Mouse (Mus musculus): ENCODE measurements around the gene Ttll3. TPM values are rescaled to one million over a fixed set of nuclear protein-coding genes. Genes with fewer than 3 reads are reported as not detected.

Gene Ttll3
- polyA plus RNA-seq, 1 experiment from 2014 or later: 0.98 TPM

DNA sequence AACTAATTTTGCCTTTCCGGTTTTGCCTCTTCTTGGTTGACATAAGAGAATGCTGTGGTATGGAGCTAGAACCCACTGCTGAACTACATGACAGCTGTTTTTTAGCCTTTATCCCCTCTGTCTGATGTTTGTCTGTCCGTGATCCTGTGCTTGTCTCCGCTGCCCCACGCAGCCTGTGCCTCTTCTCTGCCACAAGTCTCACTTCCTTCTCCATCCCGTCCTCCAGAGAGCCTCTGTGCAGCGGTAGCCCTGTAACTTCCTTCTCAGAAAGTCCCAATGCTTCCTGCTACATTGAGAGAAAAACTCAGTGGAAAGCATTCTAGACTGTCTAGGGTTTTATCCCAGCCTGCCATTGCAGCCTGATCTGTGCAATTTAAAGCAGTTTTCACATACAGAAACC, 9.8 kb upstream of the Ttll3 start:
- Histone ChIP-seq H3K4me3 (replicated peaks) (peak overlapping the region; percentile 89), H3K36me3 (replicated peaks) (peaks cover 57% of the 10 kb centered on the region), H3K27me3 (no peaks in the 10 kb centered on the region), H3K4me1 (replicated peaks) (peaks cover 50% of the 10 kb centered on the region), H3K4me2 (peak overlapping the region; percentile 82), H3K9ac (peak overlapping the region; percentile 85), H3K9me3 (replicated peaks) (no peaks in the 10 kb centered on the region), H3K27ac (replicated peaks) (peak overlapping the region; percentile 7)
- 13% methylated on average over 6 of the region's 6 CpGs for WGBS (ENCODE audit: insufficient replicate concordance)
- ATAC-seq (ENCODE audit: insufficient read depth): no peak

DNA sequence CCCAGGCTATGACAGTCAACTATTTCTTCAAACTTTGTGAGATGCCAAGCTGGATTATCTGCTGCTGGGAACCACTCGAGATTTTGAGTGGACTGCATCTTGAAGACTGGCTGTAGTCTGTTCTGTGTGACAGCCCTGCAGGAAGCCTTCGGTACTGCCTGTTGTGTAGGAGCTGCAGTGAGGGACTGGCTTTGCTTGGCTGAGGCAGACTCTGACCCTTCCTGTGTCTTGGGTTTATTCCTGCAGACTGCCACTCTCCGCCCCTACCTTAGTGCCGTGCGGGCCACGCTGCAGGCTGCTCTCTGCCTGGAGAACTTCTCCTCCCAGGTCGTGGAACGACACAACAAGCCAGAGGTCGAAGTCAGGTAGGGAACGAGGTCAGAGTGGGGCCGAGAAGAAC, 8.6 kb upstream of the Ttll3 start:
- Histone ChIP-seq H3K9me3 (replicated peaks) (no peaks in the 10 kb centered on the region), H3K36me3 (replicated peaks) (peaks cover 57% of the 10 kb centered on the region), H3K4me1 (replicated peaks) (peaks cover 41% of the 10 kb centered on the region), H3K4me3 (replicated peaks) (peak overlapping the region; percentile 11; the same call in 1 of the 2 replicates), H3K27ac (replicated peaks) (no peak overlapping the region), H3K27me3 (no peaks in the 10 kb centered on the region), H3K4me2 (peak overlapping the region; percentile 82), H3K9ac (no peak overlapping the region)
- no peak for ATAC-seq (ENCODE audit: insufficient read depth)
- 87% methylated on average over 11 of the region's 11 CpGs for WGBS (ENCODE audit: insufficient replicate concordance)

GRCm38 (mm10) chr6:113384351-113384927, 4.6 kb upstream of the Ttll3 start:
- H3K4me2 ChIP-seq: no peak overlapping the region
- no peaks in the 10 kb centered on the region for H3K9me3 ChIP-seq (replicated peaks)
- H3K27ac ChIP-seq (replicated peaks): no peak overlapping the region
- no peak overlapping the region for H3K9ac ChIP-seq
- WGBS (ENCODE audit: insufficient replicate concordance): 83% methylated on average over 8 of the region's 8 CpGs
- no peak overlapping the region for H3K4me3 ChIP-seq (replicated peaks)
- no peaks in the 10 kb centered on the region for H3K27me3 ChIP-seq
- ATAC-seq (ENCODE audit: insufficient read depth): no peak
- peaks cover 19% of the 10 kb centered on the region for H3K4me1 ChIP-seq (replicated peaks)
- peaks cover 91% of the 10 kb centered on the region for H3K36me3 ChIP-seq (replicated peaks)

DNA sequence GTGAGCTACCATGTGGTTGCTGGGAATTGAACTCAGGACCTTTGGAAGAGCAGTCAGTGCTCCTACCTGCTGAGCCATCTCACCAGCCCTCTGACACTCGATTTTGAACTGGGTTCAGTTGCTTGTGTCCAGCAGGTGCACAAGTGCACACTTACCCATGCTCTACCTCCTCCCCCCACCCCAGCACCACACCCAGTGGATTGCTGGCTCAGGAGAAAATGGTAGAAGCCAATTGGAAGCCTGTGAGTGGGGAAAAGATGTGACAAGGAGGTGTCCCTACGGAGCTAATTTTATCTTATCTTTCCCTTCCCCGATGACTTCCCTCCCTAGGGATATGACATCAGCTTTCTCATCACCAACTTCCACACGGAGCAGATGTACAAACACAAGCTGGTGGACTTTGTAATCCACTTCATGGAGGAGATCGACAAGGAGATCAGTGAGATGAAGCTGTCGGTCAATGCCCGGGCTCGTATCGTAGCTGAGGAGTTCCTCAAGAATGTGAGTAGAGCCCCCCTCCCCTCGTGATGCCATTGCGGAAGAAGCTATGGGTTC, 3.8 kb upstream of the Ttll3 start:
- H3K27me3 ChIP-seq: no peaks in the 10 kb centered on the region
- ATAC-seq (ENCODE audit: insufficient read depth): no peak
- no peak overlapping the region for H3K27ac ChIP-seq (replicated peaks)
- H3K9ac ChIP-seq: no peak overlapping the region
- H3K4me3 ChIP-seq (replicated peaks): no peak overlapping the region
- H3K36me3 ChIP-seq (replicated peaks): peaks cover 98% of the 10 kb centered on the region
- peaks cover 11% of the 10 kb centered on the region for H3K4me1 ChIP-seq (replicated peaks)
- H3K4me2 ChIP-seq: no peak overlapping the region
- WGBS (ENCODE audit: insufficient replicate concordance): 67% methylated on average over 11 of the region's 11 CpGs
- H3K9me3 ChIP-seq (replicated peaks): no peaks in the 10 kb centered on the region

DNA sequence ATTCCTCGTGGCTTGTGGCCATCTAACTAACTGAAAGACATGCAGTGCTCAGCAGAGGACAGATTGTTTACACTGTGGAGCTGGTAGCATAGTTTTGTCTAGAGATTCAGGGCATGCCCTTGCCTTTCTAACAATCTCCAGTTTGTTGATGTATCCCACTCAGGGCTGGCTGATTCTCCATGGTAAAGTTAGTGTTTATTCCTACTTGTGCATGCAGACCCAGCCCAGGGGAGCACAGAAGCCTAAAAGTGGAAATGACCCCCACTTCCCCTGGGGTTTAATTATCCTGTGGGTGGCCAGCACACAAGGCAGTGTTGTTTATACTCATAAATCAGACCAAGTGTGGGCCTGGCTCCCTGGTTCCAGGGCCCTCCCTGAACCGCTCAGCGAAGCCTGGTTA, 3.0 kb upstream of the Ttll3 start:
- no peaks in the 10 kb centered on the region for H3K27me3 ChIP-seq
- H3K4me2 ChIP-seq: no peak overlapping the region
- H3K27ac ChIP-seq (replicated peaks): no peak overlapping the region
- WGBS (ENCODE audit: insufficient replicate concordance): 69% methylated on average over 3 of the region's 3 CpGs
- H3K9me3 ChIP-seq (replicated peaks): no peaks in the 10 kb centered on the region
- H3K9ac ChIP-seq: no peak overlapping the region
- ATAC-seq (ENCODE audit: insufficient read depth): no peak
- peaks cover 99% of the 10 kb centered on the region for H3K36me3 ChIP-seq (replicated peaks)
- H3K4me3 ChIP-seq (replicated peaks): no peak overlapping the region
- H3K4me1 ChIP-seq (replicated peaks): peaks cover 4% of the 10 kb centered on the region; the same call in 1 of the 2 replicates

DNA sequence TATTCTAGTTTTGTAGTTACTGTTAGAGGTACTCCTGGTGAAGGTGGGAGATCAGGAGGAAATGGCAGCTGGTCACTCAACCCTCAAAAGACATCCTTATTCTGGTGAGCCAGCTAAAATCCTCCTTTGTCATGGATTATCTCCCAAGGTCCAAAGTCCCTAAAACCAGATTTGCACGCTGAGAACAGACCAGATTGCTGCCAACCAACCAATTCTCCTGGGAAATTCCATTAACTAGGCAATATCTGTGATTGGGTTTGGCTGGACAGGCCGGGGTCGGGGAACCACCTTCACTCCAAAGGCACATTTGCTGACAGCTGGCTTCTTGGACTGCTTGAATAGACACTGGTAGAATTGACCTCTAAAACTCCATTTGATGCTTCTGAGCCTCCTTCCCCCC, 1.7 kb downstream of the Ttll3 start:
- 77% methylated on average over 3 of the region's 3 CpGs for WGBS (ENCODE audit: insufficient replicate concordance)
- no peaks in the 10 kb centered on the region for H3K9me3 ChIP-seq (replicated peaks)
- no peak overlapping the region for H3K4me3 ChIP-seq (replicated peaks)
- peaks cover 15% of the 10 kb centered on the region for H3K4me1 ChIP-seq (replicated peaks)
- ATAC-seq (ENCODE audit: insufficient read depth): no peak
- no peak overlapping the region for H3K4me2 ChIP-seq
- H3K27ac ChIP-seq (replicated peaks): no peak overlapping the region
- H3K36me3 ChIP-seq (replicated peaks): peaks cover 67% of the 10 kb centered on the region
- H3K27me3 ChIP-seq: peaks cover 22% of the 10 kb centered on the region
- no peak overlapping the region for H3K9ac ChIP-seq

DNA sequence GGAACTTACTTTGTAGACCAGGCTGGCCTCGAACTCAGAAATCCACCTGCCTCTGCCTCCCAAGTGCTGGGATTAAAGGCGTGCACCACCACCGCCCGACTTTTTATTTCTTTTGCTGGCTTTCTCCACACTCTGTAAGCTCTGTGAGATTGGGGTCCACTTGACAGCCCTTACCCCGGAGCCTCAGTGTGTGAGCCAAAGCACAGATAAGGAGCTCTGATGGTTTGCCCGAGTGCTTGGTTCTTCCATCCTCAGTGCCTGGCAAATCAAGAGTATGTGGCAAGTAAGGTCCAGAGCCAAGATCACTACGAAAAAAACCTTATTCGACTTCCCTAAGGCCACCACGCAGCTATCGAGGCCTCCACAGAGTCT, 2.9 kb downstream of the Ttll3 start:
- Histone ChIP-seq H3K27ac (replicated peaks) (no peak overlapping the region), H3K36me3 (replicated peaks) (peaks cover 55% of the 10 kb centered on the region), H3K4me3 (replicated peaks) (peak overlapping the region; percentile 36), H3K9me3 (replicated peaks) (no peaks in the 10 kb centered on the region), H3K9ac (no peak overlapping the region), H3K27me3 (peaks cover 22% of the 10 kb centered on the region), H3K4me1 (replicated peaks) (peaks cover 15% of the 10 kb centered on the region), H3K4me2 (peak overlapping the region; percentile 68)
- ATAC-seq (ENCODE audit: insufficient read depth): no peak
- 14% methylated on average over 10 of the region's 10 CpGs for WGBS (ENCODE audit: insufficient replicate concordance)

DNA sequence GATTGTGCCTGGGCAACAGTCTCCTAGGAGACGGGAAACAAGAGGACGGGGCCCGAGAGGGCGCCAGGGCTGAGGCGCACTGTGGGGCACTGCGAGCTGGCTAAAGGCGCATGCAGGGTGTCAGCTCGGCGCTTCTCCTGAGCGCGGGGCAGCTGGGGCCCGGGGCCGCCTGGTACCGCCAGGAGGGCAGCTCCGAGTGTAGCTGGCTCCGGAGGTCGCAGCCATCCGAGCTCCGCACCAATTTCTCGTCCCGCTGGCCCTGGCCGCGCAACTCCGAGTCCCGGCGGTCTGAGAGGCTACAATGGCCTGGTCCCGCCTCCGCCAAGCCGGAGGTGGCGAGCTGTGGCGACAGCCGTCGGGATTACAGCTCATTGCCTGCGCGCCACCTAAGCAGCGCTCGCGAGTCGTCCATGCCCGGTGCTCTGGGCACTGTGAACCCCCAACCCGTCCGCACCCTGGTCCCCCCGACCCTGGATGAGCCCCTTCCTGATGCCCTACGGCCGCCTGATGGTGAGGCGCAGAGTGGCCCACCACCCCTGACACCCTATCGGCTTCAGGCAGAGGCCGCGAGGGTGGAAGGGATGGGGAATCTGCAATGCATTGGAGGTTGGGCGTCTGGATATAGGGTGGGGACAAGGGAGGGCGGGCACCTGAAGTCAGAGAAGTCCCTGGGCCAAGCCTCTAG, 3.5 kb downstream of the Ttll3 start:
- ATAC-seq (ENCODE audit: insufficient read depth): peak; percentile 52; the same call in 1 of the 2 replicates
- 5% methylated on average over 51 of the region's 51 CpGs for WGBS (ENCODE audit: insufficient replicate concordance)
- peak overlapping the region; percentile 36 for H3K4me3 ChIP-seq (replicated peaks)
- peaks cover 22% of the 10 kb centered on the region for H3K27me3 ChIP-seq
- no peak overlapping the region for H3K27ac ChIP-seq (replicated peaks)
- H3K9ac ChIP-seq: no peak overlapping the region
- no peaks in the 10 kb centered on the region for H3K9me3 ChIP-seq (replicated peaks)
- peak overlapping the region; percentile 68 for H3K4me2 ChIP-seq
- H3K4me1 ChIP-seq (replicated peaks): peaks cover 15% of the 10 kb centered on the region
- H3K36me3 ChIP-seq (replicated peaks): peaks cover 50% of the 10 kb centered on the region

GRCm38 (mm10) chr6:113393951-113394350, 4.9 kb downstream of the Ttll3 start:
- Histone ChIP-seq H3K4me2 (no peak overlapping the region), H3K4me1 (replicated peaks) (peaks cover 15% of the 10 kb centered on the region), H3K36me3 (replicated peaks) (peaks cover 36% of the 10 kb centered on the region), H3K27ac (replicated peaks) (no peak overlapping the region), H3K9ac (no peak overlapping the region), H3K9me3 (replicated peaks) (no peaks in the 10 kb centered on the region), H3K27me3 (peaks cover 22% of the 10 kb centered on the region), H3K4me3 (replicated peaks) (no peak overlapping the region)
- ATAC-seq (ENCODE audit: insufficient read depth): no peak
- WGBS (ENCODE audit: insufficient replicate concordance): 67% methylated on average over 6 of the region's 6 CpGs

- WGBS (ENCODE audit: insufficient replicate concordance): 82% methylated on average over 11 of the region's 11 CpGs
- H3K9ac ChIP-seq: no peak overlapping the region
Observed at GRCm38 (mm10) chr6:113394811-113395210, 5.8 kb downstream of the Ttll3 start.

DNA sequence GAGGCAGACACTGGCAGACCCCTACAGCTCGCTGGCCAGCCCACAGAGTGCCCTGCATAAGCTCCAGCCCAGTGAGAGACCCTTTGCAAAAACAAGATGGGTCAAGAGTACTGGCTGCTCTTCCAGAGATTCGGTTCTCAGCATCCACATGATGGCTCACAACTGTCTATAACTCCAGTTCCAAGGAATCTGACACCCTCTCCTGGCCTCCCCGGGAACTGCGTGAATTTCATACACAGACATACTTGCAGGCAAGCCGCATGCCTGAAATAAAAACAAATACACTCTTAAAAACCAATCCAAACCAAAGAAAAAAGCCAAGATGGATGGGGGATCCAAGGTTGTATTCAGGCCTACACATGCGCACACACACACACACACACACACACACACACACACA, 6.4 kb downstream of the Ttll3 start:
- Histone ChIP-seq H3K27ac (replicated peaks) (no peak overlapping the region), H3K27me3 (peaks cover 22% of the 10 kb centered on the region), H3K4me1 (replicated peaks) (peaks cover 15% of the 10 kb centered on the region), H3K9ac (no peak overlapping the region), H3K4me2 (no peak overlapping the region), H3K4me3 (replicated peaks) (no peak overlapping the region), H3K9me3 (replicated peaks) (no peaks in the 10 kb centered on the region), H3K36me3 (replicated peaks) (peaks cover 20% of the 10 kb centered on the region)
- 85% methylated on average over 6 of the region's 6 CpGs for WGBS (ENCODE audit: insufficient replicate concordance)
- no peak for ATAC-seq (ENCODE audit: insufficient read depth)

More at GRCm38 (mm10) chr6:113394811-113395210, 5.8 kb downstream of the Ttll3 start:
- no peak overlapping the region for H3K27ac ChIP-seq (replicated peaks)
- H3K27me3 ChIP-seq: peaks cover 22% of the 10 kb centered on the region
- peaks cover 27% of the 10 kb centered on the region for H3K36me3 ChIP-seq (replicated peaks)
- H3K4me3 ChIP-seq (replicated peaks): no peak overlapping the region
- ATAC-seq (ENCODE audit: insufficient read depth): no peak
- no peaks in the 10 kb centered on the region for H3K9me3 ChIP-seq (replicated peaks)
- H3K4me2 ChIP-seq: no peak overlapping the region
- peaks cover 15% of the 10 kb centered on the region for H3K4me1 ChIP-seq (replicated peaks)

Measured in liver, embryonic 15.5 days (tissue).